Mouse (Mus musculus): ENCODE results near the gene Me3.
"Not testable (repeated sequence)": the region's sequence is repeated elsewhere in the genome, so short reads cannot be mapped to it uniquely, and the experiment has no call there.

Me3 gene

DNA sequence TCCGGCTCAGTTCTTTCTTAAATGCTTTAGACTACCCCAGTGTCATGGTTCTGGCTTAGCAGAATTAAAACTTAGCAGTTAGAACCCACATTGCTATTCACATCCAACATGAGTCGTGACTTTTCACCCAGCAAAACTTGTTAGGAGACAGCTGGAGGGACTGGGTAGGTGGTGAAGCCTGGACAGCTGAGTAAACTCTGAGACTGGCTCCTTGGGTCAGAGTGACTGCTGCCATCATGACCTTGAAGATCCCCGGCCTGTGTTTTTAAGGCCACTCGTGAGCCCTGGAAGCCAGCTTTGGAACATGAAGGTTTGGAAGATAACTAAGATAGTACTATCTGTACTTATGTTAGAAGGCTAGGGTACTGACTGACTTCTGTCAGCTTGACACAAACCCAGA, 35.4 kb downstream of the Me3 start:
- DNase-seq, result no peak

DNA sequence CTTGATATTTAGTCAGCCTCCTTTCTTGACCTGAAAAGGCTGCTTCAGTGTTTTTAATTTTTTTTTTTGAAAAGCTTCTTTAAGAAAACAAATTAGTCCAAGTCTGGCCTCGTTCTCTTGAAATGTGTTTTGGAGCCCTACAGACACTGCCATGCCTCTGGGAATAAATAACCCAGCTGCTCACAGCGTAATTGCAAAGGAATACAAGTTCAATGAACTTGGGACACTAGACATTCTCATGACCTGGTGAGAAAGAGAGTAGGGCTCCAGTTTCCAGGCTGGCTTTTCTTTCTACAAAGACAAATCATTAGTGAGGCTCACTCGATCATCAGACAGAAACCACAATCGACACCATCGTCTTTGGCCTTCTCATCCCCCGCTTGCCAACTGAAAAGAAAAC, 37.3 kb downstream of the Me3 start:
- no peak for DNase-seq

DNA sequence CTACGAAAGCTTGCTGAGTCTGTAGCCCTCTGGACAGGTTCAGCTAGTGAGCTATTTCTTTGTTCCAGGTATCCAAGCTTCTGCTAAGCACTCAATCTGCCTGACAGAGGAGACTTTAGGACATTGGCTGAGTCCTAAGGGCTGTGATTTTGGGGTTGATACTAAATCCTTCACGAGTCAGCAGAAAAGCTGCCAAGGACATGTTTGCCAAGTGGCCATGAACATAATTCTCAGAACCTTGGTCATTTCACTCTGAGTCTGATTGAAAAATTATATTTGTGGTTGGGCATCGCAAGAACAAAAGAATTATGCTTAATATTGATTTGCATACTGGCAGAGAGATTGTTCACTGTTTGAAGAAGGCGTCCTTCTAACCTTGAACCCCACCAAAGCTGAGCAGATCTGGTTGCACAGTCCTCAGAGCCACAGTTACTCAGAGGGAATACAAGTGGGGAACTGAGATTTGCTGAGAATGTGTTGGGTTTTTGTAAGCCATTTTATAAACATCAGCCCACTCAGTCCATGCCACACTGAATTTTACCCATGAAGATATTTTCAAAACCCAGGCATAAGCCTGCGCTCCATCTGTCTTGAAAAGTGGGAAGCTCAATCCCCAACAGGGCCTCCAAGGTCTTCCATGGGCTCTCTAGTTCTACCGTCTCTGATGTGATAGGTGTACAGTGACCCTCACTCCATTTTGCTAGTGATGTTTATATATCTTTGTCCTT, 39.1 kb downstream of the Me3 start:
- DNase-seq, result no peak

DNA sequence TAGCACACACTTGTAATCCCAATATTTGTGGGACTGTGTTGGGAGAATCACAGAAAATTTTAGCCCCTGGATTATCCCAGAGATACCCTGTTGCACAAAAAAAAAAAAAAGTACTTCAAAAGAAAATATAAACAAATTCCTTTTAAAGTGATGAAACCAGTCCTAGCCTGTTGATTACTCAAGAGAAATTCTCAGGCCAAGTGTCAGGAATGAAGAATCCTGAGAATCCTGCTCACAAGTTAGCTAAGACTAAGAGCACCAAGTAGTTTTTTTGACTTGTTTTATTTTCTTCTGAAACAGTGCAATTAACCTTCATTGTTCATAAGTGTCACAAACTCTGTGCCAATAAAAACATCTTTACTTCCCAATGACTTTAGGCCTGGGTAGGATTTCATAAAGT, 44.0 kb downstream of the Me3 start:
- DNase-seq, result no peak

DNA sequence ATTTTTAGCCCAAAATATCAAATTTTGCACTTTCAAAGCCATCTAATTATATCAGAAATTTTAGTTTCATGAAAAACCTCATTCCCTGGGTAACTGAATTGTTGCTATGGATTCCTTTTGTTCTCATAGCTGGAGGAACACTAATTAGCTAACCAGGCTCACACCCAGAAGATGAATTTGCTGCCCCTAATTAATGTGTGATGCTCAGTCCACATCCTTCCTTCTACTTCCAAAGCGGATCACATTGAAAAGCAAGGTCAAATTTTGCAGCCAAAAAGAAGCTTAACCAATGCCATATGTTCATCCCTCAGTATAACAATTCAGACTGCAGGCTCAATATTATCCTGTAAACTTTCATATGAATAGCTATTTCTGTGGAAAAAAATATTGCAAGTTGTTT, 45.7 kb downstream of the Me3 start:
- no peak for DNase-seq

DNA sequence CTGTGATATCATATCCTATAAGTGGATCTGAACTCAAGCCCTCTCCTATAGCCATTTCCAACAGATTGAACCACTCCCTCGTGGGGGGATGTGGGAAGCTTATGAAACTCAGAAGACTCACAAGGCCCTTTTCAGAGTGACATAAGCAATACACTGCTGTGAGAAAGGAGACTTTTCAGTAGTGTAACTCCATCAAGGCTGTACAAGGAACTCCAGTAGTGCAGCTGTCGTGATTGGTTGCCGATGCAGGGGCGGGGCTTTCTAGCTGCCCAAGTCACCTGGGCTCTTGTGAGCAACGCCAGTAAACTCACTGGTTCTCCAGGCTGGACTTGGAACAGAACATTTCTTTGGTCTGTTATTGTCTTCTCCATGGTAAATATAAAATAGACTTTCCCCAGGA, 46.5 kb downstream of the Me3 start:
- no peak for DNase-seq

DNA sequence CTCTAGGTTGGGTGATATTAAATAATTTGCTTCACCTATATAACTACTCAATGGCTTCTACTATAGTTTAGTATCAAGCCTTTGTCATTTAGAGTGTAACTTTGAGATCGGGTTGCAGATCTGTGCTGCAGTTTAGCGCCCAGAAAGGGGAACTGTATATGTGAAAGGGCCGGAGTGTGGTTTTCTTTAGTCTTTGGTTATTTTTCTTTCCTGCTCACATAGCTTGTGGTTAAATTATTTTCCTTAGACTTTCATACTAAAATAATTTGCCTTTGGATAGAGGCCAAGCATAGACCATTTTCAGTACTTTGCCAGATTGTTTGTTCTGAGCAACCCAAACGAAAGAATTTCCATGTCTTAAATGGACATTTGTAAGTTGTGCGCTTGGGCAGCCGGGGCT, 46.9 kb downstream of the Me3 start:
- no peak for DNase-seq

DNA sequence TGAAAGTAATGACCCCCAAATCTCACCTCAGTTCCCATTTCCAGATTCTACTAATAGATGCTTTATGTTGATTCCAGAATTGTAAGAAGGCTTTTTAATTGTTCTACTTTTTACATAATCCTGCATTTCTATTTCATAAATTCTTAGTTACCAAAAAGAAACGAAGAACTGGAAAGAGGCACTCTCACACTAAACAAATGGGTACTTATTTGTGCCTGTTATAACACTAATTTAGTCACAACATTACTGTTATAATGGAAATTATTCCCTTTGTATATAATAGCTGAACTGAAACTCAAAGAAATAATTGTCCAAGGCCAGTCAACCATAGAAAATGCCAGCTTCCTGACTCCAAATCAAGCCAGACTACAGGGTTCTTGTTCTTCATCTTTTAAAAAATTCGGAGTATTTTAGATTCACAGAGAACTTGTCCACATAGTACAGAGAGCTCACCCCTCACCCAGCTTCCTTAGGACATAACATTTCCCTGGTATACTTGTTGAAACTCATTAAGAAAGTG, 47.5 kb downstream of the Me3 start:
- no peak for DNase-seq

DNA sequence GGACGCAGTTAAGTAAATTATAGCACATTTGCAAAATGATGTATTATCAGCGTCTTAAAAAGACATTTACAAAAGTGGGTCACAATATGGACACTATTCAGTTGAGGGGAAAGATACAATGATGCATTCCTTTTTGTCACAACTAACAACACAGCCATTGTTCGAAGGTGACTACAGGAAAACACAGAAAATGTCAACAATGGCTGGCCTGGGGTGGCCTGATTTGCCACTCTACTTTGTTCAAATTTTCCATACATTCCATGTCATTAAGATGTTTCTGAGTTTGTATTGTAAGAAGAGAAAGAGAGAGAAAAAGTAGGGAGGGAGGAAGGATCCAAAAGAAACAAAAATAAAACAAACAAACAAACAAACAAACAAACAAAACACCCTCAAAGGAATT, 48.7 kb downstream of the Me3 start:
- DNase-seq, result no peak

DNA sequence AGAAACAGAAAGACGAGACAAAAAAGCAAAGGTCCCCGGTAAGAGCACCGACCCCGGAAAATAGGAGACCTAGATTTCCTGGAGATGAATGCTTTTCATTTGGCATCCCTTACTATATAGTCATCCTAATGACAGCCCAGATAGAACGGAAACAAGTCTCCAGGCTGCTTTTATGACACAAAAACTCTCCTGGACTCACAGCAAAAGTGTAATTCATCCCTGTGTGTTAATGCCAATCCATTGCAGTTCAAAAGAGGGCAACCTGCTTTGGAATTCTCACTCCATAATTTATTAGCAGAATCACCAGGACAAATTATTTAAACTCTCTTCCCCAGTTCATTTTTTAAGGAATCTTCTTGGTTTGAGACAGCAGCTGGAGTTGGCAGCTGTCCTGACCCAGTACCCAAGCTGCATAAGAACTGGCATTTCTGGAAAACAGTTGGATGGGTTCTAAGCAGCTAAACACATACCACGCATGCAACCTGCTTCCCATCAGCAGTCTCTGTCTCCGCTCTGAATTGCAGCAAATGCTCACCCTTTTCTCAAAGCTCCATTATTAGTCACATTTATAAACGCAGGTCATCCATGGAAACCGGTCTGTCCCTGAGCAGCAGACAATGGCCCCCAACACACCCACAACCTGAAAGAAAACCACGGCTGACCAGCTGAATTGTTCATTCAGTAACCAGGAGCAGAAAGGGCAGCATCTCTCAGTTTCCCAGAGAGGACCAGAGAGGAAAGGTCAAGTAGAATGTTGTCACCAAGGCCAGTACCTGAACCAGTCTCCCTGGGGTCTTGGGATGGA, 49.7 kb downstream of the Me3 start:
- no peak for DNase-seq

DNA sequence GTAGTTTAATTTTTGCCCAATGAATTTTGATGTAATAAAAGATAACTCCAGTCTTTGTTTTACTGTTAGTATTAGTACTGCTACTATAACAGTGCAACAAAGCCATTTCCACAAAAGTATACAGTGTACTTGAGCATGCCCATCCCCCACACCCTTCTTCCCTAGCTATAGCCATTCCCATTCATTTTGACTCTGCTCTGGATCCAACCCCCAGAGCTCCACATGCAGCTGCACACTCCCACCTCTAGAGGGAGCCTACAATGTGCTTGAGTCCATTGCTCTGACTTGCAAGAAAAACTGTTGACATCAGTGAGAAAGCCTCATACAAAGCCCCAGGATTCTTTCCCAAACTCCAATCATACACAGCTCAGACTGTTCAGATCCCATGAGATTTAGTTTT, 66.0 kb downstream of the Me3 start:
- DNase-seq, result no peak

DNA sequence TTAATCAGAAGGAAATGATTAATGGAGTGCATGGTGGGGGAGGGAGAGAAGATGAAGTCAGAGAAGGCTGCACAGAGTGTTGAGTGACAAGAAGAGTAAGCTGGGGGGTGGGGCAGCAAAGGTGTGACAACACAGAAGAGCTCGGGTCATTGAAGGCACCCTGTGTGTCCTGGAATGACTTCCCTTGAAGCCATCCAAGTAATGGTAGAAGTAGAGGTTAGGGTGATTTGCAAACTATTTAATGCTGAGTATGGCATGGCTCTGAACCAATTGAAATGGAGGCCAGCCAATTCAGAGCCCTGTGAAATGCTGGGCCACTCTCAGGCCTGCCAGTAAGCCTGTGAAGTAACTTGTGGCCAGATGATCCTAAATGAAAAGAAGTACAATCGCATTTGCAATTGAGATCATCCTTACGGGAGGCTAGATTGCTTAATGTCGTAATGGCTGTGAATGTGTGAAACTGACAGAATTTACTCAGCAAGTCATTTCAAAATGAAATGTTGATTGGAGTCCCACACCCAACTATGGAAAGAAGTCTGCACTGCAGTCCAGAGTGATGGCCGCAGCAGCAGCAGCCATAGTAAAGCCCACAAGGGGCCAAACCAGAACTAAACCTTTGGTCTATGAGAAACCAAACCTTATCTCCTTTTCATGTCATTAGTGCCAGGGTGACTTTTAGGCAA, 67.6 kb downstream of the Me3 start:
- no peak for DNase-seq

DNA sequence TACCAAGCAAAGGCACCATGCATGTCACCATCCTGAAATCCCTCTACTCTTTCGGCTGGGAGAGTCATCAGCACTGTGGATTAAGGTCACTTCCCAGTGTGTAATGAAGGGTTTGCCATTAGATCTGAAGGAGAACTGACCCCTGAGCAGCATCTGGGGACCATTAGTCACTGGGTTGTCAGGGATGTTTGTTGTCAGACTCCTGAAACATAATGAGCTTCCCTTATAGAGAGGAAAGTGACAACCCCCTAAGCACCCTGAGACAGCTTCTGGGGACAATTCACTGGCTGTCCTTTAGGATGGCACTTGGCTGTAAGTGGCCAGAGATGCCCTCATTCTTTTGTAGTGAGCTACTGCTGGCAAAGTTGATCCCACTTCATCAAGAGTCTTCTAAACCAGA, 68.3 kb downstream of the Me3 start:
- no peak for DNase-seq

DNA sequence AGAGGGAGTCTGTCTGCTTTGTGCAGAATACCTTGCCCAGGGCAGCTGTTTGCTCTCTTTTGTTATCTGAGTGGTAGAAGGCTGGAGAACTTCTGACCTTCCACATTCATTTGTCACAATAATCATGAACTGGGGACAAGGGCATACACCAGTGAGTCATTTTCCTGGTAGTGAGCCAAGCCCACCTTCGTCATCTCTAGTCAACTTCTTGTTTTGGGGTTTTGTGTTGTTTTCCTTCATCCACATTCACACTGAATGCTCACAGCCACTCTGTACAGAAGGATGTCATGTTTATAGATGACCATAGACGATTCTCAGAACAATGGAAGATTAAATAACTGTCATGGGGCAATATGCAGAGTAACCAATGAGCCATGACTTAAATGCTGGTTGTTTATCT, 78.6 kb downstream of the Me3 start:
- no peak for DNase-seq

DNA sequence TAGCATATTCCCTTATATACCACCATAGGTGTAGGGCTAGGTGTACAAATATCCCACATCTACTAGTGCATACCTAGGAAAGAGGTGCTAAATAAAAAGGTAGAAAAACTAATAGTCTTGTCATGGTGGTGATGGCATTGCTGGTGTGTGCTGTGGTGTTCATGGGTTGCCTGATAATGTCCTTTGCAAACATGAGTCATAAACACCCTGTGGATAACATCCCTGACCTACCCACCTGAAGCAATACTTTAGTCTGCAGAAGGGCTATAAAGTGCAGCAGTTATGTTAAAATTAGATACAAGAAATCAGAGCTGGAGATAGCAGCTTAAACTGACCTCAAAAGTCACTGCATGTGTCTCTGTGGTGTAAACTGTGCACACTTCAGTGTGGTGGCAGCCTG, 80.9 kb downstream of the Me3 start:
- no peak for DNase-seq

DNA sequence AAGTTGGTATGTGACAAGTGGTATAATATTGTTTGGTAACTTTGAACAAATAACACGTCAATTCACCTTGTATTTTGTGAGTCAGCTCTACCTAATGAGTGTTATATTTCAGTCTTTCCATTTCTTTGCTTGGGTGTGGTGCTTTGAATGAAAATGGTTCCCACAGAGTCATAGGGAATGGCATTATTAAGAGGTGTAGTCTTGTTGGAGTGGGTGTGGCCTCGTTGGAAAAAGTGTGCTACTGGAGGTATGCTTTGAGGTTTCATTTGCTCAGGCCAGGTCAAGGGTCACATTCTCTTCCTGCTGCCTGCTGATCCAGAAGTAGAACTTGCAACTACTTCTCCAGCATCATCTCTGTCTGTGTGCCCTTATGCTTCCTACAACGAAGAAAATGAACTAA, 84.0 kb downstream of the Me3 start:
- no peak for DNase-seq

DNA sequence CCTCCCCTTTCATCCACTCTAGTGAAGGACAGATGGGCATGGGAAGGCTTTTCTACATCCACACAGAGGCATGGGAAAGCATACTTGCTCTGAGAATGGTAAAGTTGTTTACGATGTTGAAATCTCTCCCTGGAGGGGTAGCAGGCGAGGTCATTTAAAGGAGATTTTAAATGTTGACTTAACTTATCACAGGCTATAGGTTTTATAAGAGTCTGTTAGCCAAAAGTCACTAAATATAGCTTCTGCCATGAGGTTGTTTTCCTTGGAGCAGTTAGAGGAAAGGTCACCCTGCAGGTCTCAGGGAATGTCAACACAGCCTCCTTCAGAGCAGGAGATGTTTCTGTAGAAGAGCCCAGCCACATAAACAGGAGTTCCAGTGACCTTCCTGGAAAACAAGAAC, 85.3 kb downstream of the Me3 start:
- no peak for DNase-seq

DNA sequence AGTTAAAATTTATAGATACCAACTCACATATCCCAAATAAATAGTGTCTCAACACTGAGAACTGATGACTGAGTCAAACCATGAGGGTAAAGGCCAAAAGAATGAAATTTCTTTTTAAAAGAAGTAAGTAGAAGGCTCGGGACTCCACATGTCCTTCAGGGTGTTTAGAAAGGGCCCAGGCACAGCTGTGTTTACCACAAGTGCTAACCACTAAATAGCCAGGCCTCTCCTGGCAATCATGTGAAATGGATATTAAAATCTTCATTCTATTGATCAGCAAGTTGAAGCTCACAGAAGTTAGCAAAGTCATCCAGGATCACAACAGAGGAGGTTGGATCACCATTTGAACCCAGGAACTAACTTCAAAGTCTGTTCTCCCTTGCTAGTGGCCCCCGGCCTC, 86.1 kb downstream of the Me3 start:
- DNase-seq, result no peak

DNA sequence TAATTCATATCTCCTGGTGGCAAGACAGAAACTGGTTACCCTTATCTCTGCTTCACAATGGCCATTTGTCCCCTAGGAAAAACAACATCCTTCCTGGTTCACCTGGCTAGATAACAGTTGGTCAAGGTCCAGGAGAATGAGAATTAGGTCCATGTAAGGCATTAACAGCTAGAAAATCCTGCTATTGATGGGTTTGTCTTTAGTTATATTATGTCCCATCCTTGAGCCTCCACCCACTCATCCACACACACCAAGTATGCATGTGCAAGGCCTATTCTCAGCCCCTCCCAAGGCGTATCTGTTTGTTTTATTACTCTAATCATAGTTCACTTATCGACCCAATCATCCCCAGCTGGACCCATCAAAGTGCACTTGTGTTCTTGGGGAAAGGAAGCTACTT, 88.1 kb downstream of the Me3 start:
- DNase-seq, result no peak

DNA sequence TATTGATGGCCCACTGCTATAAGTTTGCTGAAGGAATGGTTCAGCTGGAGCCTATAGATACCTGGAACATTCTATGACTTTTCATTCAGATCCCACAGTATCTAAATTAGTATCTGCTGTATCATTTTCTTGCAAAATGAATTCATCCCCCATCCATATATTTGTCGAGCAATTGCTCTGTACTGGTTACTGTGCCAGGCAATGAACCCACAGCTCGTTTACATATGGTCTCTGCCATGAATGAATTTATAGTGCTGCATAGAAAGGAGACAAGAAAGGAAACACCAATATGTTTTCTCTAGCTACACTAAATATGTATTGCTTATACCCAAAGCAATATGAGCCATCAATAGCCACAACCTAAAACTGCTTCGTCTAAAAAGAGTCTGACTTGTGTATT, 94.5 kb downstream of the Me3 start:
- DNase-seq, result no peak

DNA sequence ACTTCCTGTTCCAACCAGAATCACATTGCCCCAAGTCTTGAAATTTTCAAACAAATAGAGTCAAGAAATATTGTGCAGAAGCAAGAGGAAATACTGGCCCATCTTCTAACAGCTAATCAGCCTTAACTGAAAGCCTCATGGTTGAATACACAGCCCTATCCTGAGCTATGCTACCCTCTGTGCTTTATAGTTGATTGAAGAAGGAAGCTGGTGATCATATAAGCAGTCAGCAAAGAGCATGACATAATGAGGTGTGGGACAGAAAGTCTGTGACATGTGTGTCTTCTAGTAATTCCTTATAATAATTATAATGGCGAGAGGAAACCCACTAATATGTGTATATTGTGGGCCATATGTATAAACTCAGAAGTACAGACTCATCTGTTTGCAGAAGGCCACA, 95.4 kb downstream of the Me3 start:
- no peak for DNase-seq

DNA sequence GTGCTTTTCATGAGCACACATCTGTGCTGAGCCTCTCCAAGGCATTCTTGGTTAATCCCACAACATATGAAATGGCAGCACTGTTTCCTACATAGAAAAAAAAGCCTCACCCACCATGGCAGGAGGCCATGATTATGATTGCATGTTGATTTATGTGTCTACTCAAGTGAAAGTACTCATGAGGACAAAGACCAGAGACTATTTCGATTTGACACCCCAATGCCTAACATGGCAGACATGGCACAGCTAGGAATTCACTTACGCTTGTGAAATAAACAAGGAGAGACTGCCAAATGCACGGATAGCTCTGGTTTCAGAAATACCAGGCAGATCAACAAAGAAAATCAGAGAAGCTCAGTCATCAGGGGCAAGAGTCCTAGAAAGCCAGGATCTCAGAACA, 96.2 kb downstream of the Me3 start:
- DNase-seq, result no peak

DNA sequence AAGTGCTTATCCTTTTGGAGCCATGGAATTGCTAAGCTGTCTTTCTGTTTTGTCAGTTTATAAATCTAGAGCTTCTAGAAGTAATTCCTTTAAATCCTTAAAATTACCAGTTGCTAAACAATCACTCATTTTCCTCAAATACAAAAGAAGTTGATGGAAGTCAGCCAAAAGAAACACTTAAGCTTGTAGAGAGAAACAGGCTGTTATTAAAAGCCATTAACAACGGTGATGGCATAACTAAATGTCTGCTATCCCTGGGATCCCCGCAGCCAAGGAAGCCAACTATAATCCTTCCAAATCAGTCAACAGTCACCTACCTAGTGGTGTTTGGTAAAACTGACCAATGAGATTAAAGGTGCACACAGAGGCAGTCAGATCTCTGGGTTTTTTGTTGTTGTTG, 98.3 kb downstream of the Me3 start:
- DNase-seq, result no peak

DNA sequence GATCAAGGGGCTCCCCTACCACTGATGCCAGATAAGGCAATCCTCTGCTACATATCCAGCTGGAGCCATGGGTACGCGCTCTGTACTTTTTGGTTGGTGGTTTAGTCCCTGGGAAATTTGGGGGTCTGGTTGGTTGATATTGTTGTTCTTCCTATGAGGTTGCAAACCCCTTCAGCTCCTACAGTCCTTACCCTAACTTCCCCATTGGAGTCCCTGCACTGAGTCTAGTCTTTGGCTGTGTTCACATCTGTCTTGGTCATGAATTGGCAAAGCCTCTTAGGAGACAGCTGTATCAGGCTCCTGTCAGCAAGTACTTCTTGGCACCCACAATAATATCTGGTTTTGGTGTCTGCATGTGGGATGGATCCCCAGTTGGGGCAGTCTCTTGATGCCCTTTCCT, 98.9 kb downstream of the Me3 start:
- DNase-seq, result not testable (repeated sequence)
